Mouse (Mus musculus) large intestine, adult 2 months (tissue): ENCODE results near the gene Papolb. TPM values are rescaled to one million over a fixed set of nuclear protein-coding genes. Genes with fewer than 3 reads are reported as not detected.

Experiments
- DNase-seq: peaks from one replicate; pipeline ENCODE4 v3.0.0-alpha.2; 2012; ENCODE audit warnings: low read depth, low spot score
- WGBS: fragments of 180-500 bp; shearing (Covaris S2); methylation state at CpG from one replicate; pipeline ENCODE4 v1.1.7; 2018; 5-methylcytosine and 5-hydroxymethylcytosine counted together
- polyA plus RNA-seq: library from polyadenylated mRNA; depleted of rRNA; stranded (reverse); fragments of >200 nt; gene quantifications from 2 replicates; pipeline ENCODE4 v1.2.3, GENCODE M21; 2012; rRNA removed

The Papolb gene
- polyA plus RNA-seq, 1 experiment: not detected

DNA sequence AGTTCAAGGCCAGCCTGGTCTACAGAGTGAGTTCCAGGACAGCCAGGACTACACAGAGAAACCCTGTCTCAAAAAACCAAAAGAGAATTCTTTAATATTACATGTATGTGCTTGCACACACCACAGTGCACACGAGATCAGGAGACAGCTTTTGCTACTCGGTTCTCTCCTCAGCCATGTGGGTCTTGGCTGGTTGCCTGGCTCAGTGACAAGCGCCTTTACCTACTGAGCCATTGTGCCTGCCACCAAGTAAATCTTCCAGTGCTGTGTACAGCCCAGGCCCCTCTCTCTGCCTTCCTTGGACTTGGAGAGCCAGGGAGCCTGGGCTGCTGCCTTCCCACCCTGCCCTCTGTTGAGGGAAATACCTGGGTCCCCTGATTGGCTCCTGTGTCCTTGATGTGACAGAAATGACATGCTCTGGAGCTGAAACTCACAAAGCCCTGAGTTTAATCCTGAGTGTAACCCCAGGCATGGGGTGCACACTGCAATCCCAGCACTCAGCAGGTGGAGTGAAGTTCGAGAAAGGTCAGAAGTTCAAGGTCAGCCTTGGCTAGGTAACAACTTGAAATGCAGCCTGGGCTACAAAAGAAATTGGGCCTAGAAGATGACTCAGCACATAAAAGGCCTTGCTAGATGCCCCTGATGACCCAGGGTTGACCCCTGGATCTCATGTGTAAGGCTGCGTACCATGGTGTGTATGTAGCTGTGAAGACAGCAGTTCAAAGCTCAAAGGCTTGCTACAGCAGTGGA lies 51.8 kb downstream of the Papolb start:
- 83% methylated on average over 5 of the region's 5 CpGs for WGBS
- no peak for DNase-seq

DNA sequence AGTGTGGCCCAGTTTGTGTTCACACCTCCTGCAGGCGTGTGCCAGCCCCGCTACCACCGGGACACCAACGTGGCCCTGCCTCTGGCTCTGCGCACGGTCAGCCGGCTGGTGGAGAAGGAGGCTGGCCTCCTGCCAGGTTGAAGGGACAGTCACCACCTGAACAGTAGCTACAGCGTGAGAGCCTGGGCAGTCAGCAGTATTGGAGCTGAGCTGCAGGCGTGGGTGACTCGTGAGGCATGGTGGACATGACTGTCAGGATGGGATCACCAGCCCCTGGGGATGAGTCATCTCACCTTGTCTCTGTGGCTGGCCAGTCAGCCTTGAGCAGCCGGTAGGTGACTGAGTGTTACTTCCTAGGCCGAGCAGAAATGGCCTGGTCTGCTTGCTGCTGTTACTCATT lies 52.5 kb downstream of the Papolb start:
- 81% methylated on average over 12 of the region's 12 CpGs for WGBS
- DNase-seq: no peak

Other genes with a start within 250 kb of the Papolb start
- gene Foxk1, start 128.6 kb downstream of the Papolb start, polyA plus RNA-seq: 10.4 and 13.6 TPM in 2 replicates
- gene Ap5z1, start 66.1 kb downstream of the Papolb start, polyA plus RNA-seq: 23.6 and 47.4 TPM in 2 replicates
- 0.57 and 0.62 TPM in 2 replicates for gene Radil, start 21.0 kb upstream of the Papolb start, polyA plus RNA-seq
- 0.27 and 0.50 TPM in 2 replicates for gene Mmd2, start 78.7 kb upstream of the Papolb start, polyA plus RNA-seq
- 25.1 and 39.9 TPM in 2 replicates for gene Wipi2, start 97.6 kb upstream of the Papolb start, polyA plus RNA-seq
- 2.2 and 3.2 TPM in 2 replicates for gene Slc29a4, start 162.4 kb upstream of the Papolb start, polyA plus RNA-seq